Mouse (Mus musculus): Measurements from ENCODE around the gene Gm26661. TPM values are rescaled to one million over a fixed set of nuclear protein-coding genes. Genes with fewer than 3 reads are reported as not detected.

The Gm26661 gene
- total and polyA plus RNA-seq, 3 experiments, result not detected

Other genes with a start within 250 kb of the Gm26661 start
- not detected in 2 replicates for gene Gm3558, start 223.0 kb upstream of the Gm26661 start, total RNA-seq (2012; rRNA removed)
- not detected for gene Gm3558, start 223.0 kb upstream of the Gm26661 start, polyA plus RNA-seq (2012; ENCODE audit: insufficient read depth in 1 of 2, insufficient read length in 2 of 2, low read depth in 1 of 2, low replicate concordance in 2 of 2, missing spikeins in 1 of 2)
- not detected in 2 replicates for gene Gm10338, start 196.0 kb upstream of the Gm26661 start, total RNA-seq (2012; rRNA removed)
- gene Gm10338, start 196.0 kb upstream of the Gm26661 start, polyA plus RNA-seq (2012; ENCODE audit: insufficient read depth in 1 of 2, insufficient read length in 2 of 2, low read depth in 1 of 2, low replicate concordance in 2 of 2, missing spikeins in 1 of 2), result not detected
- gene Gm10128, start 147.6 kb upstream of the Gm26661 start, total RNA-seq (2012; rRNA removed), result not detected in 2 replicates
- not detected for gene Gm10128, start 147.6 kb upstream of the Gm26661 start, polyA plus RNA-seq (2012; ENCODE audit: insufficient read depth in 1 of 2, insufficient read length in 2 of 2, low read depth in 1 of 2, low replicate concordance in 2 of 2, missing spikeins in 1 of 2)
- 3.1 TPM in 2 replicates for gene Flnb, start 26.4 kb downstream of the Gm26661 start, total RNA-seq (2012; rRNA removed)
- 1 to 10 TPM in 1 of 2 experiments, not detected in 1; 1.0 TPM for gene Flnb, start 26.4 kb downstream of the Gm26661 start, polyA plus RNA-seq (2012; ENCODE audit: insufficient read depth in 1 of 2, insufficient read length in 2 of 2, low read depth in 1 of 2, low replicate concordance in 2 of 2, missing spikeins in 1 of 2)
- gene Gm45521, start 165.7 kb downstream of the Gm26661 start, total RNA-seq (2012; rRNA removed), result not detected in 2 replicates
- gene Gm45521, start 165.7 kb downstream of the Gm26661 start, polyA plus RNA-seq (2012; ENCODE audit: insufficient read depth in 1 of 2, insufficient read length in 2 of 2, low read depth in 1 of 2, low replicate concordance in 2 of 2, missing spikeins in 1 of 2), result not detected
- not detected in 2 replicates for gene Dnase1l3, start 203.0 kb downstream of the Gm26661 start, total RNA-seq (2012; rRNA removed)
- gene Dnase1l3, start 203.0 kb downstream of the Gm26661 start, polyA plus RNA-seq (2012; ENCODE audit: insufficient read depth in 1 of 2, insufficient read length in 2 of 2, low read depth in 1 of 2, low replicate concordance in 2 of 2, missing spikeins in 1 of 2), result not detected
- not detected in 2 replicates for gene Abhd6, start 211.3 kb downstream of the Gm26661 start, total RNA-seq (2012; rRNA removed)
- not detected for gene Abhd6, start 211.3 kb downstream of the Gm26661 start, polyA plus RNA-seq (2012; ENCODE audit: insufficient read depth in 1 of 2, insufficient read length in 2 of 2, low read depth in 1 of 2, low replicate concordance in 2 of 2, missing spikeins in 1 of 2)